Mouse (Mus musculus) central nervous system, embryonic 18 days (tissue): ENCODE data around the gene Tac4. TPM values are rescaled to one million over a fixed set of nuclear protein-coding genes. Genes with fewer than 3 reads are reported as not detected.

Experiments used
- polyA plus RNA-seq: library from polyadenylated mRNA; depleted of rRNA; stranded (reverse); fragments of >200 nt; gene quantifications from 2 replicates; pipeline ENCODE4 v1.2.3, GENCODE M21; 2012; rRNA removed

The Tac4 gene
- polyA plus RNA-seq, result not detected in 2 replicates

GRCm38 (mm10) chr11:95261178-95261751, at the start of gene Tac4:
TSS of gene Tac4 (plus strand) at chr11:95261529.

DNA sequence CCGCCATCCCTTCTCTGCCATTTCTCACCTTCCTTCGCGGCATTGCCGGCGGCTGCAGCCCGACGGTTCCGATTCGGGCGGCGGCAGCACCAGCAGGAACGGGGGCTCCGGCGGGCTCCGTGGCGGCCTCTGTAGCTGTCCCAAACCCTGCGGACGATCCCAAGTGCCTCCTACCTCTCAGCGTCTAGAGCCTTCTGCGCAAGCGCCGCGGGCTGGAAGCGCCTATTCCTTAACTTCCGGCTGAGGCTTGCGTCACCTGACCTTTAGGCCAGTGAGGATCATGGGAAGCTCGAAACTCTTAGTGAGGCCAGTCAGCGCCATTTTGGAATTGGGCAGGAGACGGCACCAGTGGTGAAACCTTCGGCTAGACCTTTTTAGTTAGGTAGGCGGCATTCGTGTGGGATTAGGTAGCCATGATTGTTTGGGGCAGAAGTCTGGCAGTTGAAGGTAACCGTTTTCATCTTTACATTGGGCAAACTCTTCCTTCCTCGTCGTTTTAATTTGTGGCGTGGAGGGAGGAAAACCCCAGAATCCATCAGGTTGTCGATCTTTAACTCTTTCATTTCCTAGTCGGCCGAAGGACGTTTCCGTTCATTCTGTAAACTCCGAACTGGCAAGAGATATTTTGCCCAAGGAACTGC, 48.8 kb downstream of the Tac4 start, which contains the start of gene Kat7:
Kat7 (minus strand) TSS at position 240 of the 641 bp plus-strand sequence.

Other genes starting within 250 kb of the Tac4 start
- gene Pdk2, start 220.2 kb upstream of the Tac4 start, polyA plus RNA-seq, result 15.4 and 15.9 TPM in 2 replicates
- gene Itga3, start 184.7 kb upstream of the Tac4 start, polyA plus RNA-seq, result 30.3 and 31.8 TPM in 2 replicates
- 0.08 and 0.52 TPM in 2 replicates for gene Dlx3, start 141.4 kb upstream of the Tac4 start, polyA plus RNA-seq
- 0.13 and 0.28 TPM in 2 replicates for gene Dlx4, start 115.3 kb upstream of the Tac4 start, polyA plus RNA-seq
- gene Kat7, start 48.7 kb downstream of the Tac4 start, polyA plus RNA-seq, result 50.5 and 53.4 TPM in 2 replicates
- 5.2 and 7.4 TPM in 2 replicates for gene Fam117a, start 75.5 kb downstream of the Tac4 start, polyA plus RNA-seq
- 124 and 129 TPM in 2 replicates for gene Slc35b1, start 123.2 kb downstream of the Tac4 start, polyA plus RNA-seq
- gene Spop, start 152.6 kb downstream of the Tac4 start, polyA plus RNA-seq, result 64.3 and 74.8 TPM in 2 replicates